Mouse (Mus musculus) MEL (cell line): ENCODE results near the gene Galnt9.

Experiments
- CTCF ChIP-seq, 3 experiments: IDR thresholded peaks in 2 of 3; conservative IDR thresholded peaks in 1 of 3; 2 replicates each; pipeline ENCODE4 v1.5.1; 2011 to 2012; ENCODE audit warnings: low read length in 3 of 3, low read depth in 2 of 3, mild to moderate bottlenecking in 2 of 3, improper control_type of control experiment in 1 of 3, inconsistent platforms in 1 of 3, mixed read lengths in 1 of 3, moderate library complexity in 1 of 3; ENCODE audit not compliant: control insufficient read depth in 1 of 3, insufficient read depth in 1 of 3, poor library complexity in 1 of 3, severe bottlenecking in 1 of 3
- E2F4 ChIP-seq: IDR thresholded peaks from 2 replicates; pipeline ENCODE4 v1.6.1; 2011; ENCODE audit warnings: low read depth, low read length, improper control_type of control experiment, borderline replicate concordance
- EP300 ChIP-seq, 2 experiments: IDR thresholded peaks; 2 replicates each; pipeline ENCODE4 v1.6.1; 2011; ENCODE audit warnings: improper control_type of control experiment in 2 of 2, low read length in 2 of 2, low read depth in 1 of 2, mild to moderate bottlenecking in 1 of 2
- GABPA ChIP-seq: IDR thresholded peaks from 2 replicates; pipeline ENCODE4 v1.6.1; 2012; ENCODE audit warnings: low read depth, mild to moderate bottlenecking, inconsistent platforms, low read length, improper control_type of control experiment, moderate library complexity
- MAX ChIP-seq: IDR thresholded peaks from 2 replicates; pipeline ENCODE4 v1.6.1; 2011; ENCODE audit warnings: low read length, improper control_type of control experiment
- MEF2A ChIP-seq: IDR thresholded peaks from 2 replicates; pipeline ENCODE4 v1.6.1; 2014; ENCODE audit warnings: low read depth, mild to moderate bottlenecking, inconsistent platforms, low read length, improper control_type of control experiment; ENCODE audit not compliant: poor library complexity, insufficient replicate concordance, severe bottlenecking; ENCODE audit errors: extremely low read depth
- MYC ChIP-seq: IDR thresholded peaks from 2 replicates; pipeline ENCODE4 v1.6.1; 2011; ENCODE audit warnings: low read depth, mild to moderate bottlenecking, low read length, improper control_type of control experiment, moderate library complexity
- POLR2A ChIP-seq, 2 experiments: IDR thresholded peaks; 2 replicates each; pipeline ENCODE4 v1.6.1; 2011 to 2012; ENCODE audit warnings: low read length in 2 of 2, mild to moderate bottlenecking in 2 of 2, control low read depth in 1 of 2, improper control_type of control experiment in 1 of 2, low read depth in 1 of 2, moderate library complexity in 1 of 2; ENCODE audit not compliant: control insufficient read depth in 1 of 2, insufficient read depth in 1 of 2, poor library complexity in 1 of 2
- TAL1 ChIP-seq: IDR thresholded peaks from 2 replicates; pipeline ENCODE4 v1.6.1; 2012; ENCODE audit warnings: mild to moderate bottlenecking, inconsistent platforms, low read length, moderate library complexity, mixed read lengths
- USF1 ChIP-seq: IDR thresholded peaks from 2 replicates; pipeline ENCODE4 v1.6.1; 2014; ENCODE audit warnings: low read depth, mild to moderate bottlenecking, inconsistent platforms, low read length, improper control_type of control experiment, moderate library complexity
- ZMIZ1 ChIP-seq: IDR thresholded peaks from 2 replicates; pipeline ENCODE4 v1.6.1; 2012; ENCODE audit warnings: low read depth, mild to moderate bottlenecking, inconsistent platforms, low read length, improper control_type of control experiment, moderate library complexity

DNA sequence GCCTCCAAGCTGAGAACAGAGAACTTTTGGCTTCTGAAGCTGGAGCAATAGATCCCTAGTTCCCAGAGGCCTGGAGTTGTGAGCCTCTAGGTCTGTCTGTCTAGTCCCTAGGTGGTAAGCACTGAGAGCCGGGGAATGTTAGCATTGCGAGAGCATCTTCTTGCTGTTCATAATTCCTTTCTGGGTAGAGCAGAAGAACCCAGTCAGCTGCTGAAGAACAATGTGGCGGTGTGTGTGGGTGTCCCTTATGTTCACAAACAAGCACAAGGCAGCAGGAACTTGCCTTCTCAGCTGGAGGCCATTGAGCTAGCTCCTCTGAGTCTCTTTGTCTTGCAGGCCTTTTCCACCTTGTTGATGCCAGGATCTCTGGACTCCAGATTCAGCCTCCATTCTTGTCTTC lies 36.2 kb upstream of the Galnt9 start:
- TF ChIP-seq MEF2A = no peak
- TF ChIP-seq EP300 (IDR thresholded peaks at IDR 0.05; ENCODE audit: low read depth in 1 of 2, low read length in 2 of 2) = no peak
- no peak for TF ChIP-seq ZMIZ1
- no peak for TF ChIP-seq CTCF (IDR thresholded peaks at IDR 0.05 in 2 of 3, conservative IDR thresholded peaks at IDR 0.05 in 1 of 3; ENCODE audit: control insufficient read depth in 1 of 3, insufficient read depth in 1 of 3, low read depth in 2 of 3, low read length in 3 of 3, poor library complexity in 1 of 3, severe bottlenecking in 1 of 3)
- no peak for TF ChIP-seq TAL1
- TF ChIP-seq MYC = no peak
- no peak for TF ChIP-seq GABPA
- no peak for TF ChIP-seq MAX
- no peak for TF ChIP-seq E2F4
- no peak for TF ChIP-seq USF1
- no peak for TF ChIP-seq POLR2A (IDR thresholded peaks at IDR 0.05; ENCODE audit: control insufficient read depth in 1 of 2, insufficient read depth in 1 of 2, low read depth in 1 of 2, low read length in 2 of 2, poor library complexity in 1 of 2)
